Mouse (Mus musculus): ENCODE results near the gene Nfe2l3.

GRCm38 (mm10) chr6:51485646-51486045 is 53.2 kb downstream of the Nfe2l3 start:
- TF ChIP-seq EP300 (IDR thresholded peaks at IDR 0.05; ENCODE audit: low read depth), result no peak
- TF ChIP-seq CTCF (IDR thresholded peaks at IDR 0.05; ENCODE audit: low read depth), result no peak

Data from liver, embryonic 14.5 days (tissue).